8 mouse cellular contexts compared by ENCODE assay signal in genomic region chr10:117062894-117063253, GRCm38 (mm10). TPM values are rescaled to one million over a fixed set of nuclear protein-coding genes. Genes with fewer than 3 reads are reported as not detected.
DNase-seq lines count a peak whose midpoint lies in the region; ATAC-seq and TF ChIP-seq lines count a peak whose summit lies in the region.

No protein-coding gene starts in this region.

- H3K27me3 ChIP-seq in kidney, postnatal 0 days (ENCODE audit: insufficient read depth, low read length) = no peaks in the 10 kb centered on the region
- no peaks in the 10 kb centered on the region for H3K27me3 ChIP-seq in embryonic facial prominence, embryonic 13.5 days
- no peaks in the 10 kb centered on the region for H3K27me3 ChIP-seq in intestine, postnatal 0 days (replicated peaks; ENCODE audit: control insufficient read depth, insufficient read depth, low read length)

- no peak for ATAC-seq in kidney, postnatal 0 days (replicated peaks; ENCODE audit: low FRiP score, low read depth)
- ATAC-seq in embryonic facial prominence, embryonic 13.5 days (ENCODE audit: insufficient number of reproducible peaks, insufficient read depth, low FRiP score, low TSS enrichment, low read depth) = no peak
- no peak for ATAC-seq in intestine, postnatal 0 days
- 0 out of 2 replicates have a peak, but pooled peaks have one; percentile 4 for ATAC-seq in monocyte, adult 5-6 weeks (replicated peaks; ENCODE audit: insufficient number of reproducible peaks, low FRiP score, low TSS enrichment, poor library complexity, severe bottlenecking)

- peak overlapping the region; percentile 88 for H3K4me3 ChIP-seq in kidney, postnatal 0 days (replicated peaks; ENCODE audit: low read depth, low read length)
- peak overlapping the region; percentile 75 for H3K4me3 ChIP-seq in embryonic facial prominence, embryonic 13.5 days
- H3K4me3 ChIP-seq in intestine, postnatal 0 days (ENCODE audit: low read depth, low read length) = peak overlapping the region; percentile 99

- no peak overlapping the region for H3K27ac ChIP-seq in kidney, postnatal 0 days
- peak overlapping the region; percentile 83; the same call in 1 of the 2 replicates for H3K27ac ChIP-seq in embryonic facial prominence, embryonic 13.5 days
- H3K27ac ChIP-seq in intestine, postnatal 0 days (ENCODE audit: low read depth, low read length) = no peak overlapping the region

- peak overlapping the region; percentile 77 for H3K4me2 ChIP-seq in kidney, postnatal 0 days (ENCODE audit: low read length)
- H3K4me2 ChIP-seq in embryonic facial prominence, embryonic 13.5 days = peak overlapping the region; percentile 87
- peak overlapping the region; percentile 84 for H3K4me2 ChIP-seq in intestine, postnatal 0 days (replicated peaks; ENCODE audit: low read depth)

- peaks cover 4% of the 10 kb centered on the region; the same call in 1 of the 2 replicates for H3K4me1 ChIP-seq in kidney, postnatal 0 days (replicated peaks; ENCODE audit: insufficient read depth, low read length)
- peaks cover 21% of the 10 kb centered on the region; the same call in 1 of the 2 replicates for H3K4me1 ChIP-seq in embryonic facial prominence, embryonic 13.5 days
- no peaks in the 10 kb centered on the region for H3K4me1 ChIP-seq in intestine, postnatal 0 days (replicated peaks; ENCODE audit: control insufficient read depth, insufficient read depth, low read length)

- no peak for DNase-seq in kidney, postnatal 0 days (ENCODE audit: low spot score)
- no peak for DNase-seq in kidney, adult 18-20 months
- DNase-seq in cerebellum, postnatal 25 days = no peak
- DNase-seq in urinary bladder, postnatal 25 days (ENCODE audit: low spot score) = no peak
- DNase-seq in adrenal gland, postnatal 25 days = no peak

- peak overlapping the region; percentile 84 for H3K9ac ChIP-seq in kidney, postnatal 0 days (ENCODE audit: low read depth, low read length)
- H3K9ac ChIP-seq in embryonic facial prominence, embryonic 13.5 days = peak overlapping the region; percentile 82
- peak overlapping the region; percentile 80 for H3K9ac ChIP-seq in intestine, postnatal 0 days (ENCODE audit: low read depth, low read length)

- WGBS in kidney, postnatal 0 days = 2% methylated on average over 15 of the region's 15 CpGs
- WGBS in embryonic facial prominence, embryonic 13.5 days = 4% methylated on average over 15 of the region's 15 CpGs
- WGBS in intestine, postnatal 0 days = 1% methylated on average over 15 of the region's 15 CpGs

- TF ChIP-seq CTCF in kidney, postnatal 0 days (IDR thresholded peaks at IDR 0.05; ENCODE audit: low read depth) = no peak
- no peak for TF ChIP-seq CTCF in intestine, postnatal 0 days (IDR thresholded peaks at IDR 0.05; ENCODE audit: low read depth)

- peaks cover 26% of the 10 kb centered on the region for H3K36me3 ChIP-seq in kidney, postnatal 0 days (ENCODE audit: insufficient read depth, low read length)
- H3K36me3 ChIP-seq in embryonic facial prominence, embryonic 13.5 days = peaks cover 43% of the 10 kb centered on the region
- peaks cover 39% of the 10 kb centered on the region for H3K36me3 ChIP-seq in intestine, postnatal 0 days (ENCODE audit: control insufficient read depth, insufficient read depth)

- no peaks in the 10 kb centered on the region for H3K9me3 ChIP-seq in kidney, postnatal 0 days (replicated peaks; ENCODE audit: low read length)
- no peaks in the 10 kb centered on the region for H3K9me3 ChIP-seq in embryonic facial prominence, embryonic 13.5 days
- H3K9me3 ChIP-seq in intestine, postnatal 0 days (ENCODE audit: control insufficient read depth) = no peaks in the 10 kb centered on the region

RNA-seq across cellular contexts. Expression of gene Cct2, which starts 0.7 kb away (rescaled TPM):
- polyA plus RNA-seq in kidney, postnatal 0 days (2015; fragmentation: Nextera tagmentation; extraction: Ambion mirVana) = 183 and 198 TPM in 2 replicates
- polyA plus RNA-seq in embryonic facial prominence, embryonic 13.5 days (2015; fragmentation: Nextera tagmentation; extraction: Ambion mirVana) = 257 and 258 TPM in 2 replicates
- polyA plus RNA-seq in intestine, postnatal 0 days (2015; fragmentation: Nextera tagmentation; extraction: Ambion mirVana) = 112 and 119 TPM in 2 replicates
- total RNA-seq in monocyte, adult 5-6 weeks (2017) = 289 to 360 TPM (median 315 TPM) in 3 replicates
- total RNA-seq in adrenal gland, postnatal 25 days (2021) = 236 and 244 TPM in 2 replicates

RNA-seq across cellular contexts. Expression of gene Lrrc10, which starts 17.7 kb away (rescaled TPM):
- polyA plus RNA-seq in kidney, postnatal 0 days (2015; fragmentation: Nextera tagmentation; extraction: Ambion mirVana) = not detected in 2 replicates
- 0.43 TPM in 1 of 2 replicates, not detected in the other for polyA plus RNA-seq in embryonic facial prominence, embryonic 13.5 days (2015; fragmentation: Nextera tagmentation; extraction: Ambion mirVana)
- polyA plus RNA-seq in intestine, postnatal 0 days (2015; fragmentation: Nextera tagmentation; extraction: Ambion mirVana) = not detected in 2 replicates
- not detected in 3 replicates for total RNA-seq in monocyte, adult 5-6 weeks (2017)
- not detected in 2 replicates for total RNA-seq in adrenal gland, postnatal 25 days (2021)
